In the genomic region with DNA sequence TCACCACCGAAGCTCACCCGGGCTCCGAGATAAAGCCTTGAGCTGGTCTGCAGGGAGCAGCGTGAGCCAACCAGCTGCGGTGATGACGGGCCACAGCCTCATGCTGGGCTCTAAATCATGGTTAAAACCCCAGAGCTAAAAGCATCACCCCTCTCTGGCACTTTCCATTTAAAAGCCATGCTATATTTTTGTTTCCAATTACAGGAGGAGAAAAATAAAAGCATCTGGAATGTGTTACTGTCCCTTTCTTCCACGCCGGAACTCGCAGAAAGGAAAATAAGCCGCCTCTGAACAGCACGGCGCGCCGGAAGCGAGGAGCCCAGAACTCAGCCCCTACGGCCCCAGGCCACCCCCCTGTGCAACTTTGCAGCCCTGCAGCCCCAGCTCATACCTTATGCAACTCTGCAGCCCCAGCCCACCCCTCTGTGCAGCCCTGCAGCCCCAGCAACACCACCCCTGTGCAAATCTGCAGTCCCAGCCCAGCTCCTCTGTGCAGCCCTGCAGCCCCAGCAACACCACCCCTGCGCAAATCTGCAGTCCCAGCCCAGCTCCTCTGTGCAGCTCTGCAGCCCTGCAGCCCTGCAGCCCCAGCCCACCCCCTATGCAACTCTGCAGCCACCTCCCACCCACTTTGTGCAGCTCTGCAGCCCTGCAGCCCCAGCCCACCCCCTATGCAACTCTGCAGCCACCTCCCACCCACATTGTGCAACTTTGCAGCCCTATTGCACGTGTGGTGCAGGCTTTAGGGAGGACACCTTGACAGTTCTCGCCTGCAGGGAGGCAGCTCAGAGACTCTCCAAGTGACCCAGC, we compare ENCODE assay signal across 8 mouse cellular contexts.
DNase-seq lines count a peak whose midpoint lies in the region; ATAC-seq and TF ChIP-seq lines count a peak whose summit lies in the region.

No protein-coding gene starts in this region.

- no peak overlapping the region for H3K9ac ChIP-seq in forebrain, embryonic 15.5 days (replicated peaks)
- no peak overlapping the region for H3K9ac ChIP-seq in limb, embryonic 15.5 days
- no peak overlapping the region for H3K9ac ChIP-seq in stomach, postnatal 0 days (ENCODE audit: low read length)

- 0 out of 2 replicates have a peak overlapping the region, but pooled peaks have one; percentile 1 for H3K4me2 ChIP-seq in forebrain, embryonic 15.5 days (replicated peaks)
- peak overlapping the region; percentile 36 for H3K4me2 ChIP-seq in limb, embryonic 15.5 days
- H3K4me2 ChIP-seq in stomach, postnatal 0 days (replicated peaks; ENCODE audit: low read depth), result 0 out of 2 replicates have a peak overlapping the region, but pooled peaks have one; percentile 20

- no peaks in the 10 kb centered on the region for H3K27me3 ChIP-seq in forebrain, embryonic 15.5 days
- no peaks in the 10 kb centered on the region for H3K27me3 ChIP-seq in limb, embryonic 15.5 days
- H3K27me3 ChIP-seq in stomach, postnatal 0 days (ENCODE audit: control insufficient read depth, insufficient read depth, low read length), result no peaks in the 10 kb centered on the region

- peaks cover 17% of the 10 kb centered on the region for H3K4me1 ChIP-seq in forebrain, embryonic 15.5 days
- peaks cover 45% of the 10 kb centered on the region for H3K4me1 ChIP-seq in limb, embryonic 15.5 days
- peaks cover 2% of the 10 kb centered on the region for H3K4me1 ChIP-seq in stomach, postnatal 0 days (replicated peaks; ENCODE audit: control insufficient read depth, insufficient read depth)

- H3K9me3 ChIP-seq in forebrain, embryonic 15.5 days, result 0 out of 2 replicates have a peak, but pooled peaks cover 6% of the 10 kb centered on the region
- no peaks in the 10 kb centered on the region for H3K9me3 ChIP-seq in limb, embryonic 15.5 days
- H3K9me3 ChIP-seq in stomach, postnatal 0 days (ENCODE audit: control insufficient read depth, low read length), result no peaks in the 10 kb centered on the region

- no peak for TF ChIP-seq EP300 in stomach, postnatal 0 days (optimal IDR thresholded peaks at IDR 0.05)

- TF ChIP-seq CTCF in stomach, postnatal 0 days (IDR thresholded peaks at IDR 0.05; ENCODE audit: low read depth), result no peak

- 35% methylated on average over 19 of the region's 19 CpGs for WGBS in forebrain, embryonic 15.5 days
- 11% methylated on average over 19 of the region's 19 CpGs for whole genome bisulfite sequencing in limb, embryonic 15.5 days
- WGBS in stomach, postnatal 0 days, result 32% methylated on average over 19 of the region's 19 CpGs

- H3K36me3 ChIP-seq in forebrain, embryonic 15.5 days, result no peaks in the 10 kb centered on the region
- no peaks in the 10 kb centered on the region for H3K36me3 ChIP-seq in limb, embryonic 15.5 days
- H3K36me3 ChIP-seq in stomach, postnatal 0 days (ENCODE audit: control insufficient read depth, insufficient read depth, low read length), result no peaks in the 10 kb centered on the region

- ATAC-seq in forebrain, embryonic 15.5 days (replicated peaks), result peak; percentile 36
- ATAC-seq in hematopoietic stem cell, adult 5-6 weeks (replicated peaks in 1 of 2; ENCODE audit: insufficient read depth in 1 of 2, low FRiP score in 2 of 2, low TSS enrichment in 1 of 2, low read depth in 1 of 2, poor library complexity in 2 of 2, severe bottlenecking in 2 of 2), result peak; percentile 32 to 56; a peak in 2 of 4 replicates
- peak; percentile 58 for ATAC-seq in limb, embryonic 15.5 days (ENCODE audit: insufficient number of reproducible peaks, low FRiP score, low TSS enrichment, low read depth)
- ATAC-seq in stomach, postnatal 0 days (ENCODE audit: low FRiP score, low TSS enrichment), result peak; percentile 25; the same call in 1 of the 2 replicates

- intact Hi-C loops in left cerebral cortex, postnatal 25 days (cut with DNase I), result no loop called here
- intact Hi-C loops in left cerebral cortex, postnatal 36 days (cut with DNase I), result loop anchor here (10.0 kb wide), 1 partner anchor 245 kb away; a partner anchor contains a TSS

- no peak overlapping the region for H3K4me3 ChIP-seq in forebrain, embryonic 15.5 days
- H3K4me3 ChIP-seq in limb, embryonic 15.5 days, result peak overlapping the region; percentile 1; the same call in 1 of the 2 replicates
- no peak overlapping the region for H3K4me3 ChIP-seq in stomach, postnatal 0 days (ENCODE audit: low read depth, low read length)

- no peak overlapping the region for H3K27ac ChIP-seq in forebrain, embryonic 15.5 days (replicated peaks)
- H3K27ac ChIP-seq in limb, embryonic 15.5 days, result peak overlapping the region; percentile 87
- peak overlapping the region; percentile 75 for H3K27ac ChIP-seq in stomach, postnatal 0 days (replicated peaks)

- DNase-seq in left cerebral cortex, postnatal 25 days (ENCODE audit: low spot score in 2 of 2), result peak; percentile 24 to 28
- DNase-seq in left cerebral cortex, postnatal 36 days (ENCODE audit: low spot score in 2 of 2), result no peak
- peak; percentile 12 for DNase-seq in stomach, postnatal 0 days (ENCODE audit: low spot score)
- DNase-seq in cerebellum, adult 11 months, result no peak
- no peak for DNase-seq in layer of hippocampus, adult 8-10 months (ENCODE audit: low spot score in 2 of 2)

Comparison
In these comparisons a context has a peak if more than half of its experiments do, and no peak if none do; other contexts are left out.
1. DNase-seq: peak in left cerebral cortex, postnatal 25 days (2 of 2) and stomach, postnatal 0 days (single experiment); none in left cerebral cortex, postnatal 36 days (0 of 2), cerebellum, adult 11 months (single experiment) and layer of hippocampus, adult 8-10 months (0 of 2).
2. Peak in every context shown above with its lines, with median percentiles within 50 percentile points of each other: ATAC-seq and H3K4me2 ChIP-seq.